Mouse (Mus musculus): ENCODE data around the gene Gimd1. TPM values are rescaled to one million over a fixed set of nuclear protein-coding genes. Genes with fewer than 3 reads are reported as not detected.

Gene Gimd1
- polyA plus RNA-seq, 1 experiment from 2014 or later, result not detected

- no peak overlapping the region for H3K27ac ChIP-seq
- H3K9me3 ChIP-seq, result no peaks in the 10 kb centered on the region
- H3K4me2 ChIP-seq, result no peak overlapping the region
- 57% methylated on average over 1 of the region's 1 CpGs for whole genome bisulfite sequencing
- H3K36me3 ChIP-seq, result no peaks in the 10 kb centered on the region
- no peak for ATAC-seq (ENCODE audit: insufficient number of reproducible peaks, insufficient read depth, low FRiP score, low TSS enrichment, low read depth)
- H3K9ac ChIP-seq (replicated peaks), result no peak overlapping the region
- no peaks in the 10 kb centered on the region for H3K27me3 ChIP-seq
- H3K4me3 ChIP-seq (replicated peaks), result no peak overlapping the region
- H3K4me1 ChIP-seq (replicated peaks), result no peaks in the 10 kb centered on the region
Observed at GRCm38 (mm10) chr3:132646814-132647213, 17.2 kb downstream of the Gimd1 start.

GRCm38 (mm10) chr3:132649368-132649767 lies 19.7 kb downstream of the Gimd1 start:
- 93% methylated on average over 7 of the region's 7 CpGs for WGBS
- H3K9me3 ChIP-seq, result no peaks in the 10 kb centered on the region
- no peaks in the 10 kb centered on the region for H3K27me3 ChIP-seq
- no peak overlapping the region for H3K27ac ChIP-seq
- ATAC-seq (ENCODE audit: insufficient number of reproducible peaks, insufficient read depth, low FRiP score, low TSS enrichment, low read depth), result no peak
- H3K4me3 ChIP-seq (replicated peaks), result no peak overlapping the region
- no peak overlapping the region for H3K4me2 ChIP-seq
- H3K9ac ChIP-seq (replicated peaks), result no peak overlapping the region
- H3K4me1 ChIP-seq (replicated peaks), result no peaks in the 10 kb centered on the region
- no peaks in the 10 kb centered on the region for H3K36me3 ChIP-seq

GRCm38 (mm10) chr3:132650191-132650590 lies 20.6 kb downstream of the Gimd1 start:
- ATAC-seq (ENCODE audit: insufficient number of reproducible peaks, insufficient read depth, low FRiP score, low TSS enrichment, low read depth), result no peak
- Histone ChIP-seq H3K9me3 (no peaks in the 10 kb centered on the region), H3K9ac (replicated peaks) (no peak overlapping the region), H3K27ac (no peak overlapping the region), H3K27me3 (no peaks in the 10 kb centered on the region), H3K4me2 (no peak overlapping the region), H3K4me3 (replicated peaks) (no peak overlapping the region), H3K4me1 (replicated peaks) (no peaks in the 10 kb centered on the region), H3K36me3 (no peaks in the 10 kb centered on the region)
- WGBS, result 85% methylated on average over 5 of the region's 5 CpGs

- 89% methylated on average over 3 of the region's 3 CpGs for WGBS
- Histone ChIP-seq H3K27ac (no peak overlapping the region), H3K4me1 (replicated peaks) (no peaks in the 10 kb centered on the region), H3K9me3 (no peaks in the 10 kb centered on the region), H3K36me3 (peaks cover 5% of the 10 kb centered on the region; the same call in 1 of the 2 replicates), H3K9ac (replicated peaks) (no peak overlapping the region), H3K4me3 (replicated peaks) (no peak overlapping the region), H3K4me2 (no peak overlapping the region), H3K27me3 (no peaks in the 10 kb centered on the region)
- ATAC-seq (ENCODE audit: insufficient number of reproducible peaks, insufficient read depth, low FRiP score, low TSS enrichment, low read depth), result no peak
Observed at GRCm38 (mm10) chr3:132651776-132652175, 22.2 kb downstream of the Gimd1 start.

GRCm38 (mm10) chr3:132653959-132654358 lies 24.3 kb downstream of the Gimd1 start:
- Histone ChIP-seq H3K9ac (replicated peaks) (no peak overlapping the region), H3K27ac (no peak overlapping the region), H3K36me3 (peaks cover 11% of the 10 kb centered on the region), H3K4me1 (replicated peaks) (no peaks in the 10 kb centered on the region), H3K9me3 (no peaks in the 10 kb centered on the region), H3K4me3 (replicated peaks) (no peak overlapping the region), H3K27me3 (no peaks in the 10 kb centered on the region), H3K4me2 (no peak overlapping the region)
- 92% methylated on average over 7 of the region's 7 CpGs for WGBS
- ATAC-seq (ENCODE audit: insufficient number of reproducible peaks, insufficient read depth, low FRiP score, low TSS enrichment, low read depth), result no peak

GRCm38 (mm10) chr3:132655955-132656354 lies 26.3 kb downstream of the Gimd1 start:
- Histone ChIP-seq H3K4me3 (replicated peaks) (no peak overlapping the region), H3K9me3 (no peaks in the 10 kb centered on the region), H3K4me2 (no peak overlapping the region), H3K27ac (no peak overlapping the region), H3K36me3 (peaks cover 31% of the 10 kb centered on the region), H3K27me3 (no peaks in the 10 kb centered on the region), H3K9ac (replicated peaks) (no peak overlapping the region), H3K4me1 (replicated peaks) (no peaks in the 10 kb centered on the region)
- no peak for ATAC-seq (ENCODE audit: insufficient number of reproducible peaks, insufficient read depth, low FRiP score, low TSS enrichment, low read depth)
- 92% methylated on average over 2 of the region's 2 CpGs for WGBS

- no peak for ATAC-seq (ENCODE audit: insufficient number of reproducible peaks, insufficient read depth, low FRiP score, low TSS enrichment, low read depth)
- Histone ChIP-seq H3K27ac (no peak overlapping the region), H3K4me3 (replicated peaks) (no peak overlapping the region), H3K9me3 (no peaks in the 10 kb centered on the region), H3K27me3 (no peaks in the 10 kb centered on the region), H3K4me2 (no peak overlapping the region), H3K9ac (replicated peaks) (no peak overlapping the region), H3K36me3 (peaks cover 30% of the 10 kb centered on the region), H3K4me1 (replicated peaks) (peaks cover 2% of the 10 kb centered on the region)
- WGBS, result 94% methylated on average over 2 of the region's 2 CpGs
Observed at GRCm38 (mm10) chr3:132677494-132677893, 47.9 kb downstream of the Gimd1 start.

GRCm38 (mm10) chr3:132683447-132684230 lies 54.0 kb downstream of the Gimd1 start, which contains the start of gene Tbck:
Gene Tbck (plus strand): TSS chr3:132684144.
- Histone ChIP-seq H3K27me3 (no peaks in the 10 kb centered on the region), H3K9me3 (no peaks in the 10 kb centered on the region), H3K4me1 (replicated peaks) (peaks cover 14% of the 10 kb centered on the region), H3K4me2 (peak within 1 kb of the TSS; percentile 82), H3K9ac (replicated peaks) (peak within 1 kb of the TSS; percentile 75), H3K4me3 (replicated peaks) (peak within 1 kb of the TSS; percentile 78), H3K36me3 (peaks cover 6% of the 10 kb centered on the region; the same call in 1 of the 2 replicates), H3K27ac (peak within 1 kb of the TSS; percentile 87)
- under 1% methylated on average over 42 of the region's 42 CpGs for WGBS
- ATAC-seq (ENCODE audit: insufficient number of reproducible peaks, insufficient read depth, low FRiP score, low TSS enrichment, low read depth), result peak; percentile 96

GRCm38 (mm10) chr3:132684231-132684928 lies 54.8 kb downstream of the Gimd1 start, which contains the start of gene Aimp1:
Gene Aimp1 (minus strand): TSS chr3:132684370.
- no peaks in the 10 kb centered on the region for H3K9me3 ChIP-seq
- H3K4me1 ChIP-seq (replicated peaks), result peaks cover 14% of the 10 kb centered on the region
- peak within 1 kb of the TSS; percentile 75 for H3K9ac ChIP-seq (replicated peaks)
- H3K4me2 ChIP-seq, result peak within 1 kb of the TSS; percentile 82
- peak within 1 kb of the TSS; percentile 78 for H3K4me3 ChIP-seq (replicated peaks)
- H3K27ac ChIP-seq, result peak within 1 kb of the TSS; percentile 87
- no peaks in the 10 kb centered on the region for H3K27me3 ChIP-seq
- WGBS, result 1% methylated on average over 27 of the region's 27 CpGs
- ATAC-seq (ENCODE audit: insufficient number of reproducible peaks, insufficient read depth, low FRiP score, low TSS enrichment, low read depth), result no peak
- H3K36me3 ChIP-seq, result peaks cover 9% of the 10 kb centered on the region; the same call in 1 of the 2 replicates

All from limb, embryonic 12.5 days (tissue).